Mouse (Mus musculus): ENCODE data around the gene Ndufs8. TPM values are rescaled to one million over a fixed set of nuclear protein-coding genes. Genes with fewer than 3 reads are reported as not detected.

Gene Ndufs8
- total RNA-seq, 2 experiments from 2014 or later = 14.0 to 64.4 TPM

GRCm38 (mm10) chr19:3872373-3872772, 40.2 kb downstream of the Ndufs8 start:
- ATAC-seq (replicated peaks; ENCODE audit: low FRiP score, poor library complexity, severe bottlenecking) = no peak

- no peak for ATAC-seq (replicated peaks; ENCODE audit: low FRiP score, poor library complexity, severe bottlenecking)
Measured at GRCm38 (mm10) chr19:3871468-3871867, 41.1 kb downstream of the Ndufs8 start.

- ATAC-seq (replicated peaks; ENCODE audit: low FRiP score, poor library complexity, severe bottlenecking) = no peak
Measured at GRCm38 (mm10) chr19:3868290-3868689, 44.3 kb downstream of the Ndufs8 start.

DNA sequence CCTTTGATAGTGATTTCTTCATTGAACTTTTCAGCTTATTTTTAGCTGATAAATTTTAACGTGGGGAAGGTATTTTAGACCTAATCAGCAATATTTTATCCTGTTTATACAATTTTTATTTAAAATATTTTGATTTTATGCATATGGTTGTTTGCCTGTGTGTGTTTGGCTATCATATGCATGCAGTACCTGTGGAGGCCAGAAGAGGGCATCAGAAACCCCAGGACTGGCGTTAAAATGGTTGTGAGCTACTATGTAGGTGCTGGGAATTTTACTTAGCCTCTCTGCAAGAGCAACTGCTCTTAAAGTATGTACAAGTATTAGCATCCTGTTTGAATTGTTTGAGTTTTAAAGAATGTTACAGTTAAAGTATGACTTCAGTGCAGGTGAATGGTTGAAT, 47.6 kb downstream of the Ndufs8 start:
- ATAC-seq (replicated peaks; ENCODE audit: low FRiP score, poor library complexity, severe bottlenecking) = no peak

DNA sequence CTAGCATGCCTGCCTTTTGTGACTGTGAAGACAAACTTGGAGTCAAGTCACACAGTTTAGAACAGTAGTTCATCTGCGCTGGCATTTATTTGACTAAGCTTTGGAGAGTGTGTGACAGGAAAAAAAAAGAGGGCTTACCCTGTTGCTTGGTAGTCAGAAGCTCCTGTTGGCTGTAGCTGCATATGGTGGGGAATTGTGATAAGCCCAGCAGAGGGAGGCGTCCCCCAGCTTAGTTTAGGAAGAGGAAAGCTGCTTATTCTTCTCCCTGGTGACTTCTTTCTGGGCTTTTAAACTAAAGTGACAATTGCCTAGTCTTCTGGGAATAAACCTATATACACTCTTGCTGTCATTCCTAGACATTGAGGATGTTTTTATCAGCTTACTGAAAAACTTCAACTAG, 49.9 kb downstream of the Ndufs8 start:
- no peak for ATAC-seq (replicated peaks; ENCODE audit: low FRiP score, poor library complexity, severe bottlenecking)

Other genes with a start within 250 kb of the Ndufs8 start
- gene Lrp5, start 226.2 kb downstream of the Ndufs8 start, total RNA-seq (2015; ENCODE audit: low replicate concordance) = 3.8 and 4.4 TPM in 2 replicates
- 2.7 and 2.8 TPM in 2 replicates for gene Lrp5, start 226.2 kb downstream of the Ndufs8 start, total RNA-seq (2017; ENCODE audit: low replicate concordance)
- 8.3 and 8.6 TPM in 2 replicates for gene 1810055G02Rik, start 204.5 kb downstream of the Ndufs8 start, total RNA-seq (2015; ENCODE audit: low replicate concordance)
- 2.5 and 4.0 TPM in 2 replicates for gene 1810055G02Rik, start 204.5 kb downstream of the Ndufs8 start, total RNA-seq (2017; ENCODE audit: low replicate concordance)
- gene Kmt5b, start 145.4 kb downstream of the Ndufs8 start, total RNA-seq (2015; ENCODE audit: low replicate concordance) = 21.3 and 35.0 TPM in 2 replicates
- 40.5 and 58.8 TPM in 2 replicates for gene Kmt5b, start 145.4 kb downstream of the Ndufs8 start, total RNA-seq (2017; ENCODE audit: low replicate concordance)
- gene Chka, start 61.0 kb downstream of the Ndufs8 start, total RNA-seq (2015; ENCODE audit: low replicate concordance) = 6.1 and 9.4 TPM in 2 replicates
- gene Chka, start 61.0 kb downstream of the Ndufs8 start, total RNA-seq (2017; ENCODE audit: low replicate concordance) = 6.2 and 7.4 TPM in 2 replicates
- 41.2 and 46.3 TPM in 2 replicates for gene Tcirg1, start 5.6 kb downstream of the Ndufs8 start, total RNA-seq (2015; ENCODE audit: low replicate concordance)
- gene Tcirg1, start 5.6 kb downstream of the Ndufs8 start, total RNA-seq (2017; ENCODE audit: low replicate concordance) = 22.2 and 37.2 TPM in 2 replicates
- gene Aldh3b1, start 17.0 kb upstream of the Ndufs8 start, total RNA-seq (2015; ENCODE audit: low replicate concordance) = 4.4 and 10.6 TPM in 2 replicates
- 10.9 and 18.4 TPM in 2 replicates for gene Aldh3b1, start 17.0 kb upstream of the Ndufs8 start, total RNA-seq (2017; ENCODE audit: low replicate concordance)
- 25.1 and 47.1 TPM in 2 replicates for gene Unc93b1, start 22.4 kb upstream of the Ndufs8 start, total RNA-seq (2015; ENCODE audit: low replicate concordance)
- gene Unc93b1, start 22.4 kb upstream of the Ndufs8 start, total RNA-seq (2017; ENCODE audit: low replicate concordance) = 34.2 and 50.3 TPM in 2 replicates
- gene Aldh3b3, start 45.9 kb upstream of the Ndufs8 start, total RNA-seq (2015; ENCODE audit: low replicate concordance) = 1.7 TPM in 1 of 2 replicates, not detected in the other
- 4.9 TPM in 1 of 2 replicates, not detected in the other for gene Aldh3b3, start 45.9 kb upstream of the Ndufs8 start, total RNA-seq (2017; ENCODE audit: low replicate concordance)
- gene Aldh3b2, start 59.6 kb upstream of the Ndufs8 start, total RNA-seq (2015; ENCODE audit: low replicate concordance) = 0.63 TPM in 1 of 2 replicates, not detected in the other
- 1.8 and 1.9 TPM in 2 replicates for gene Aldh3b2, start 59.6 kb upstream of the Ndufs8 start, total RNA-seq (2017; ENCODE audit: low replicate concordance)
- gene Acy3, start 73.8 kb upstream of the Ndufs8 start, total RNA-seq (2015; ENCODE audit: low replicate concordance) = 1.5 TPM in 1 of 2 replicates, not detected in the other
- 0.56 TPM in 1 of 2 replicates, not detected in the other for gene Acy3, start 73.8 kb upstream of the Ndufs8 start, total RNA-seq (2017; ENCODE audit: low replicate concordance)
- not detected in 2 replicates for gene Tbx10, start 80.0 kb upstream of the Ndufs8 start, total RNA-seq (2015; ENCODE audit: low replicate concordance)
- gene Tbx10, start 80.0 kb upstream of the Ndufs8 start, total RNA-seq (2017; ENCODE audit: low replicate concordance) = not detected in 2 replicates
- 2.7 TPM in 1 of 2 replicates, not detected in the other for gene Nudt8, start 87.8 kb upstream of the Ndufs8 start, total RNA-seq (2015; ENCODE audit: low replicate concordance)
- gene Nudt8, start 87.8 kb upstream of the Ndufs8 start, total RNA-seq (2017; ENCODE audit: low replicate concordance) = 2.4 and 2.5 TPM in 2 replicates
- gene Gm49405, start 87.9 kb upstream of the Ndufs8 start, total RNA-seq (2015; ENCODE audit: low replicate concordance) = 0.58 TPM in 1 of 2 replicates, not detected in the other
- 0.42 TPM in 1 of 2 replicates, not detected in the other for gene Gm49405, start 87.9 kb upstream of the Ndufs8 start, total RNA-seq (2017; ENCODE audit: low replicate concordance)
- gene Doc2g, start 90.5 kb upstream of the Ndufs8 start, total RNA-seq (2015; ENCODE audit: low replicate concordance) = 0.38 TPM in 1 of 2 replicates, not detected in the other
- gene Doc2g, start 90.5 kb upstream of the Ndufs8 start, total RNA-seq (2017; ENCODE audit: low replicate concordance) = not detected in 2 replicates
- gene Ndufv1, start 100.0 kb upstream of the Ndufs8 start, total RNA-seq (2015; ENCODE audit: low replicate concordance) = 57.8 and 76.5 TPM in 2 replicates
- 60.4 and 63.3 TPM in 2 replicates for gene Ndufv1, start 100.0 kb upstream of the Ndufs8 start, total RNA-seq (2017; ENCODE audit: low replicate concordance)
- gene Gstp1, start 125.2 kb upstream of the Ndufs8 start, total RNA-seq (2015; ENCODE audit: low replicate concordance) = 79.2 and 134 TPM in 2 replicates
- gene Gstp1, start 125.2 kb upstream of the Ndufs8 start, total RNA-seq (2017; ENCODE audit: low replicate concordance) = 15.5 and 40.6 TPM in 2 replicates
- not detected in 2 replicates for gene Gstp2, start 133.2 kb upstream of the Ndufs8 start, total RNA-seq (2015; ENCODE audit: low replicate concordance)
- gene Gstp2, start 133.2 kb upstream of the Ndufs8 start, total RNA-seq (2017; ENCODE audit: low replicate concordance) = 1.4 and 2.1 TPM in 2 replicates
- gene Gstp3, start 146.8 kb upstream of the Ndufs8 start, total RNA-seq (2015; ENCODE audit: low replicate concordance) = 4.2 and 30.2 TPM in 2 replicates
- gene Gstp3, start 146.8 kb upstream of the Ndufs8 start, total RNA-seq (2017; ENCODE audit: low replicate concordance) = 8.4 and 11.1 TPM in 2 replicates
- not detected in 2 replicates for gene Cabp2, start 168.8 kb upstream of the Ndufs8 start, total RNA-seq (2015; ENCODE audit: low replicate concordance)
- not detected in 2 replicates for gene Cabp2, start 168.8 kb upstream of the Ndufs8 start, total RNA-seq (2017; ENCODE audit: low replicate concordance)
- gene Cdk2ap2, start 184.4 kb upstream of the Ndufs8 start, total RNA-seq (2015; ENCODE audit: low replicate concordance) = 51.9 and 92.4 TPM in 2 replicates
- gene Cdk2ap2, start 184.4 kb upstream of the Ndufs8 start, total RNA-seq (2017; ENCODE audit: low replicate concordance) = 11.8 and 18.7 TPM in 2 replicates
- gene Pitpnm1, start 187.2 kb upstream of the Ndufs8 start, total RNA-seq (2015; ENCODE audit: low replicate concordance) = 20.1 and 32.7 TPM in 2 replicates
- gene Pitpnm1, start 187.2 kb upstream of the Ndufs8 start, total RNA-seq (2017; ENCODE audit: low replicate concordance) = 17.0 and 19.7 TPM in 2 replicates
- gene Aip, start 213.1 kb upstream of the Ndufs8 start, total RNA-seq (2015; ENCODE audit: low replicate concordance) = 35.7 and 52.1 TPM in 2 replicates
- 20.9 and 49.9 TPM in 2 replicates for gene Aip, start 213.1 kb upstream of the Ndufs8 start, total RNA-seq (2017; ENCODE audit: low replicate concordance)
- not detected in 2 replicates for gene Gpr152, start 227.0 kb upstream of the Ndufs8 start, total RNA-seq (2015; ENCODE audit: low replicate concordance)
- gene Gpr152, start 227.0 kb upstream of the Ndufs8 start, total RNA-seq (2017; ENCODE audit: low replicate concordance) = not detected in 2 replicates
- not detected in 2 replicates for gene Cabp4, start 231.3 kb upstream of the Ndufs8 start, total RNA-seq (2015; ENCODE audit: low replicate concordance)
- 0.43 TPM in 1 of 2 replicates, not detected in the other for gene Cabp4, start 231.3 kb upstream of the Ndufs8 start, total RNA-seq (2017; ENCODE audit: low replicate concordance)
- 55.8 and 69.6 TPM in 2 replicates for gene Coro1b, start 235.8 kb upstream of the Ndufs8 start, total RNA-seq (2015; ENCODE audit: low replicate concordance)
- 19.1 and 22.6 TPM in 2 replicates for gene Coro1b, start 235.8 kb upstream of the Ndufs8 start, total RNA-seq (2017; ENCODE audit: low replicate concordance)
- 22.9 and 36.6 TPM in 2 replicates for gene Ptprcap, start 240.8 kb upstream of the Ndufs8 start, total RNA-seq (2015; ENCODE audit: low replicate concordance)
- gene Ptprcap, start 240.8 kb upstream of the Ndufs8 start, total RNA-seq (2017; ENCODE audit: low replicate concordance) = 7.7 and 8.3 TPM in 2 replicates